Mouse (Mus musculus): ENCODE results near the gene Vwa3b. TPM values are rescaled to one million over a fixed set of nuclear protein-coding genes. Genes with fewer than 3 reads are reported as not detected.

The Vwa3b gene
- polyA plus RNA-seq, 1 experiment from 2014 or later = 0.75 TPM

GRCm38 (mm10) chr1:37105194-37105593 lies 78.8 kb downstream of the Vwa3b start:
- Histone ChIP-seq H3K36me3 (no peaks in the 10 kb centered on the region), H3K4me3 (no peak overlapping the region), H3K9ac (no peak overlapping the region), H3K4me1 (replicated peaks) (peaks cover 13% of the 10 kb centered on the region; the same call in 1 of the 2 replicates), H3K27me3 (no peaks in the 10 kb centered on the region), H3K4me2 (no peak overlapping the region), H3K27ac (replicated peaks) (no peak overlapping the region), H3K9me3 (no peaks in the 10 kb centered on the region)
- WGBS = 29% methylated on average over 3 of the region's 3 CpGs
- no peak for ATAC-seq (ENCODE audit: low FRiP score, low read depth)

GRCm38 (mm10) chr1:37113781-37114180 lies 87.4 kb downstream of the Vwa3b start:
- Histone ChIP-seq H3K4me3 (no peak overlapping the region), H3K9me3 (no peaks in the 10 kb centered on the region), H3K27me3 (no peaks in the 10 kb centered on the region), H3K27ac (replicated peaks) (no peak overlapping the region), H3K9ac (no peak overlapping the region), H3K36me3 (no peaks in the 10 kb centered on the region), H3K4me1 (replicated peaks) (no peaks in the 10 kb centered on the region), H3K4me2 (no peak overlapping the region)
- no peak for ATAC-seq (ENCODE audit: low FRiP score, low read depth)
- 64% methylated on average over 6 of the region's 6 CpGs for WGBS

- Histone ChIP-seq H3K9me3 (no peaks in the 10 kb centered on the region), H3K4me2 (no peak overlapping the region), H3K27me3 (no peaks in the 10 kb centered on the region), H3K4me3 (no peak overlapping the region), H3K36me3 (no peaks in the 10 kb centered on the region), H3K4me1 (replicated peaks) (no peaks in the 10 kb centered on the region), H3K27ac (replicated peaks) (no peak overlapping the region), H3K9ac (no peak overlapping the region)
- no peak for ATAC-seq (ENCODE audit: low FRiP score, low read depth)
- 87% methylated on average over 5 of the region's 5 CpGs for WGBS
Observed at GRCm38 (mm10) chr1:37115847-37116246, 89.5 kb downstream of the Vwa3b start.

- H3K9me3 ChIP-seq = no peaks in the 10 kb centered on the region
- H3K4me1 ChIP-seq (replicated peaks) = peaks cover under 1% of the 10 kb centered on the region; the same call in 1 of the 2 replicates
- H3K4me2 ChIP-seq = no peak overlapping the region
- no peak overlapping the region for H3K9ac ChIP-seq
- no peak overlapping the region for H3K4me3 ChIP-seq
- no peaks in the 10 kb centered on the region for H3K27me3 ChIP-seq
- 81% methylated on average over 9 of the region's 9 CpGs for WGBS
- no peak overlapping the region for H3K27ac ChIP-seq (replicated peaks)
- ATAC-seq (ENCODE audit: low FRiP score, low read depth) = no peak
- H3K36me3 ChIP-seq = no peaks in the 10 kb centered on the region
Observed at GRCm38 (mm10) chr1:37116574-37116973, 90.2 kb downstream of the Vwa3b start.

GRCm38 (mm10) chr1:37117964-37118363 lies 91.6 kb downstream of the Vwa3b start:
- WGBS = 86% methylated on average over 5 of the region's 5 CpGs
- Histone ChIP-seq H3K4me3 (no peak overlapping the region), H3K36me3 (no peaks in the 10 kb centered on the region), H3K9me3 (no peaks in the 10 kb centered on the region), H3K27me3 (no peaks in the 10 kb centered on the region), H3K4me2 (no peak overlapping the region), H3K9ac (no peak overlapping the region), H3K27ac (replicated peaks) (no peak overlapping the region), H3K4me1 (replicated peaks) (peaks cover 10% of the 10 kb centered on the region)
- ATAC-seq (ENCODE audit: low FRiP score, low read depth) = no peak

GRCm38 (mm10) chr1:37122306-37122705 lies 95.9 kb downstream of the Vwa3b start:
- no peaks in the 10 kb centered on the region for H3K27me3 ChIP-seq

GRCm38 (mm10) chr1:37122798-37123197 lies 96.4 kb downstream of the Vwa3b start:
- Histone ChIP-seq H3K4me3 (no peak overlapping the region), H3K27ac (replicated peaks) (no peak overlapping the region), H3K9ac (no peak overlapping the region), H3K9me3 (no peaks in the 10 kb centered on the region), H3K4me1 (replicated peaks) (peaks cover 10% of the 10 kb centered on the region), H3K36me3 (no peaks in the 10 kb centered on the region), H3K27me3 (no peaks in the 10 kb centered on the region), H3K4me2 (no peak overlapping the region)
- no peak for ATAC-seq (ENCODE audit: low FRiP score, low read depth)
- 23% methylated on average over 3 of the region's 3 CpGs for WGBS

More at GRCm38 (mm10) chr1:37122306-37122705, 95.9 kb downstream of the Vwa3b start:
- Histone ChIP-seq H3K4me2 (no peak overlapping the region), H3K4me3 (no peak overlapping the region), H3K9ac (no peak overlapping the region), H3K4me1 (replicated peaks) (peaks cover 10% of the 10 kb centered on the region), H3K36me3 (no peaks in the 10 kb centered on the region), H3K9me3 (no peaks in the 10 kb centered on the region), H3K27ac (replicated peaks) (peak overlapping the region; percentile 70)
- peak; percentile 86 for ATAC-seq (ENCODE audit: low FRiP score, low read depth)
- 15% methylated on average over 4 of the region's 4 CpGs for WGBS

- no peak overlapping the region for H3K4me2 ChIP-seq
- H3K27ac ChIP-seq (replicated peaks) = no peak overlapping the region
- 79% methylated on average over 12 of the region's 12 CpGs for WGBS
- no peak overlapping the region for H3K4me3 ChIP-seq
- H3K4me1 ChIP-seq (replicated peaks) = peaks cover 10% of the 10 kb centered on the region
- no peaks in the 10 kb centered on the region for H3K27me3 ChIP-seq
- no peak overlapping the region for H3K9ac ChIP-seq
- no peak for ATAC-seq (ENCODE audit: low FRiP score, low read depth)
- H3K9me3 ChIP-seq = no peaks in the 10 kb centered on the region
- no peaks in the 10 kb centered on the region for H3K36me3 ChIP-seq
Observed at GRCm38 (mm10) chr1:37124696-37125349, 98.4 kb downstream of the Vwa3b start.

- Histone ChIP-seq H3K27me3 (no peaks in the 10 kb centered on the region), H3K9ac (no peak overlapping the region), H3K36me3 (no peaks in the 10 kb centered on the region), H3K4me3 (no peak overlapping the region), H3K9me3 (no peaks in the 10 kb centered on the region), H3K4me2 (no peak overlapping the region), H3K4me1 (replicated peaks) (no peaks in the 10 kb centered on the region), H3K27ac (replicated peaks) (no peak overlapping the region)
- ATAC-seq (ENCODE audit: low FRiP score, low read depth) = no peak
- WGBS = 82% methylated on average over 8 of the region's 8 CpGs
Observed at GRCm38 (mm10) chr1:37130012-37130570, 103.7 kb downstream of the Vwa3b start.

GRCm38 (mm10) chr1:37131146-37131545 lies 104.8 kb downstream of the Vwa3b start:
- Histone ChIP-seq H3K4me1 (replicated peaks) (no peaks in the 10 kb centered on the region), H3K4me2 (no peak overlapping the region), H3K27ac (replicated peaks) (no peak overlapping the region), H3K9ac (no peak overlapping the region), H3K36me3 (no peaks in the 10 kb centered on the region), H3K27me3 (no peaks in the 10 kb centered on the region), H3K4me3 (no peak overlapping the region), H3K9me3 (no peaks in the 10 kb centered on the region)
- ATAC-seq (ENCODE audit: low FRiP score, low read depth) = no peak

GRCm38 (mm10) chr1:37132433-37132832 lies 106.0 kb downstream of the Vwa3b start:
- H3K27me3 ChIP-seq = no peaks in the 10 kb centered on the region
- H3K4me3 ChIP-seq = no peak overlapping the region
- 62% methylated on average over 7 of the region's 7 CpGs for WGBS
- H3K9me3 ChIP-seq = no peaks in the 10 kb centered on the region
- no peaks in the 10 kb centered on the region for H3K4me1 ChIP-seq (replicated peaks)
- H3K27ac ChIP-seq (replicated peaks) = no peak overlapping the region
- H3K36me3 ChIP-seq = no peaks in the 10 kb centered on the region
- no peak overlapping the region for H3K9ac ChIP-seq
- H3K4me2 ChIP-seq = no peak overlapping the region
- ATAC-seq (ENCODE audit: low FRiP score, low read depth) = no peak

GRCm38 (mm10) chr1:37145966-37146365 lies 119.6 kb downstream of the Vwa3b start:
- whole genome bisulfite sequencing = 81% methylated on average over 4 of the region's 4 CpGs
- no peak for ATAC-seq (ENCODE audit: low FRiP score, low read depth)
- no peak overlapping the region for H3K27ac ChIP-seq (replicated peaks)
- no peak overlapping the region for H3K4me2 ChIP-seq
- H3K4me3 ChIP-seq = no peak overlapping the region
- H3K36me3 ChIP-seq = no peaks in the 10 kb centered on the region
- no peaks in the 10 kb centered on the region for H3K4me1 ChIP-seq (replicated peaks)
- no peaks in the 10 kb centered on the region for H3K9me3 ChIP-seq
- no peaks in the 10 kb centered on the region for H3K27me3 ChIP-seq
- H3K9ac ChIP-seq = no peak overlapping the region

- WGBS = 77% methylated on average over 7 of the region's 7 CpGs
- H3K36me3 ChIP-seq = no peaks in the 10 kb centered on the region
- H3K4me3 ChIP-seq = no peak overlapping the region
- no peaks in the 10 kb centered on the region for H3K27me3 ChIP-seq
- H3K4me1 ChIP-seq (replicated peaks) = no peaks in the 10 kb centered on the region
- H3K4me2 ChIP-seq = no peak overlapping the region
- no peak for ATAC-seq (ENCODE audit: low FRiP score, low read depth)
- no peaks in the 10 kb centered on the region for H3K9me3 ChIP-seq
- 0 out of 2 replicates have a peak overlapping the region, but pooled peaks have one; percentile 30 for H3K27ac ChIP-seq (replicated peaks)
- H3K9ac ChIP-seq = no peak overlapping the region
Observed at GRCm38 (mm10) chr1:37149866-37150265, 123.5 kb downstream of the Vwa3b start.

Data from hindbrain, embryonic 15.5 days (tissue).